ENCODE assay signal across 8 mouse cellular contexts in the genomic region with DNA sequence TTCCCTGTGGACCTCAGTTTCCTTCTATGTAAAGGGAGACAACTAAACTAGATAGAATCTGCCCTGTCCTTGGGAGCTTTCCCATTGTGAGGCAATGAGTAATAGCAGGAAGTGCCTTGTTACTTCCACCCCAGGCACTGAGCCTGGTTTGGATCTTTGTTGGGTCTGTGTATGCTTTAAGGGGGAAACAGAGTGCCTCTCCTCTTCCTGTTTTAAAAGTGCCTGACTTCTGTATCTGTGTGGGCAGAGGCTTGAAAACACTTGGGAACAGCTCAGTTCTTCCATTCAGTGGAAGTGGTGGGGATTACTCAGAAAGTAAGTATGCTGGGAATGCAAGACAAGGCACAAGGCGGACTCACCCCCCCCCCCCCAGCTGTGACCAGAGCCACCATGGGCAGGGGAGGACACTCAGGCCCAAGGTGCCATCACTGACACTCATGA. TPM values are rescaled to one million over a fixed set of nuclear protein-coding genes. Genes with fewer than 3 reads are reported as not detected.
DNase-seq lines count a peak whose midpoint lies in the region; ATAC-seq lines count a peak whose summit lies in the region.

No protein-coding gene starts in this region.

- no peaks in the 10 kb centered on the region for H3K27me3 ChIP-seq in heart, embryonic 16.5 days (ENCODE audit: control insufficient read depth, insufficient read depth, low read length)
- H3K27me3 ChIP-seq in liver, embryonic 13.5 days = no peaks in the 10 kb centered on the region
- H3K27me3 ChIP-seq in midbrain, embryonic 15.5 days (replicated peaks) = no peaks in the 10 kb centered on the region

- WGBS in heart, embryonic 16.5 days = 6% methylated on average over 1 of the region's 1 CpGs
- WGBS in liver, embryonic 13.5 days (ENCODE audit: insufficient replicate concordance) = 53% methylated on average over 1 of the region's 1 CpGs
- 83% methylated on average over 1 of the region's 1 CpGs for WGBS in midbrain, embryonic 15.5 days

- H3K9me3 ChIP-seq in heart, embryonic 16.5 days (replicated peaks; ENCODE audit: control insufficient read depth, low read length) = no peaks in the 10 kb centered on the region
- no peaks in the 10 kb centered on the region for H3K9me3 ChIP-seq in liver, embryonic 13.5 days (replicated peaks)
- no peaks in the 10 kb centered on the region for H3K9me3 ChIP-seq in midbrain, embryonic 15.5 days

- H3K36me3 ChIP-seq in heart, embryonic 16.5 days (ENCODE audit: control insufficient read depth, insufficient read depth) = peaks cover 3% of the 10 kb centered on the region; the same call in 1 of the 2 replicates
- H3K36me3 ChIP-seq in liver, embryonic 13.5 days = peaks cover 12% of the 10 kb centered on the region; the same call in 1 of the 2 replicates
- no peaks in the 10 kb centered on the region for H3K36me3 ChIP-seq in midbrain, embryonic 15.5 days (replicated peaks)

- H3K4me2 ChIP-seq in heart, embryonic 16.5 days (ENCODE audit: low read depth, low read length) = peak overlapping the region; percentile 34; the same call in 1 of the 2 replicates
- no peak overlapping the region for H3K4me2 ChIP-seq in liver, embryonic 13.5 days
- H3K4me2 ChIP-seq in midbrain, embryonic 15.5 days = no peak overlapping the region

- peak overlapping the region; percentile 96 for H3K27ac ChIP-seq in heart, embryonic 16.5 days (ENCODE audit: low read length)
- H3K27ac ChIP-seq in liver, embryonic 13.5 days = peak overlapping the region; percentile 47
- no peak overlapping the region for H3K27ac ChIP-seq in midbrain, embryonic 15.5 days

- H3K9ac ChIP-seq in heart, embryonic 16.5 days (ENCODE audit: low read length) = peak overlapping the region; percentile 61
- H3K9ac ChIP-seq in liver, embryonic 13.5 days = no peak overlapping the region
- H3K9ac ChIP-seq in midbrain, embryonic 15.5 days = no peak overlapping the region

- no peak overlapping the region for H3K4me3 ChIP-seq in heart, embryonic 16.5 days (ENCODE audit: low read length)
- H3K4me3 ChIP-seq in liver, embryonic 13.5 days (replicated peaks) = no peak overlapping the region
- H3K4me3 ChIP-seq in midbrain, embryonic 15.5 days = no peak overlapping the region

- H3K4me1 ChIP-seq in heart, embryonic 16.5 days (ENCODE audit: control insufficient read depth, insufficient read depth, low read length) = peaks cover 75% of the 10 kb centered on the region
- peaks cover 24% of the 10 kb centered on the region for H3K4me1 ChIP-seq in liver, embryonic 13.5 days (replicated peaks)
- H3K4me1 ChIP-seq in midbrain, embryonic 15.5 days = no peaks in the 10 kb centered on the region

- DNase-seq in urinary bladder, postnatal 14 days (ENCODE audit: low spot score) = peak; percentile 40
- DNase-seq in urinary bladder, adult 2 months (ENCODE audit: low spot score) = no peak
- DNase-seq in liver, embryonic 13.5 days = no peak
- DNase-seq in left cerebral cortex, postnatal 10 days (ENCODE audit: extremely low spot score in 1 of 2, low spot score in 2 of 2) = no peak
- no peak for DNase-seq in right cerebral cortex, adult 18-20 months
- no peak for DNase-seq in layer of hippocampus, postnatal 36 days

- peak; percentile 77 for ATAC-seq in heart, embryonic 16.5 days (replicated peaks; ENCODE audit: extremely low read depth, insufficient read depth, low FRiP score)
- ATAC-seq in liver, embryonic 13.5 days (ENCODE audit: low read depth) = 0 out of 2 replicates have a peak, but pooled peaks have one; percentile 18
- ATAC-seq in midbrain, embryonic 15.5 days (replicated peaks) = no peak

- intact Hi-C loops in left cerebral cortex, postnatal 10 days (cut with DNase I) = no loop called here

RNA-seq across cellular contexts. Expression of gene Ehd4, which starts 25.8 kb away (rescaled TPM):
- 142 and 166 TPM in 2 replicates for polyA plus RNA-seq in urinary bladder, adult 2 months (2012; rRNA removed)
- 163 and 195 TPM in 2 replicates for polyA plus RNA-seq in heart, embryonic 16.5 days (2015; fragmentation: Nextera tagmentation; extraction: Ambion mirVana)
- polyA plus RNA-seq in liver, embryonic 13.5 days (2015; fragmentation: Nextera tagmentation; extraction: Ambion mirVana) = 27.2 and 30.8 TPM in 2 replicates
- 10 to 100 TPM in 1 of 2 experiments, 1 to 10 TPM in 1; 9.4 to 10.7 TPM for total RNA-seq in left cerebral cortex, postnatal 10 days (2021)
- polyA plus RNA-seq in midbrain, embryonic 15.5 days (2015; fragmentation: Nextera tagmentation; extraction: Ambion mirVana) = 17.9 and 20.4 TPM in 2 replicates
- total RNA-seq in layer of hippocampus, postnatal 36 days (2021) = 1 to 10 TPM; 7.6 to 7.7 TPM
